Mouse (Mus musculus) lung, postnatal 10 days (tissue): ENCODE measurements around the gene Cabp7.

Source experiments
- DNase-seq: peaks from one replicate; pipeline ENCODE4 v3.0.0; 2021

Cabp7 gene

GRCm38 (mm10) chr11:4746733-4747132, at the start of gene Cabp7:
Gene Cabp7, minus strand, starts transcription at chr11:4746778.
- DNase-seq: no peak

DNA sequence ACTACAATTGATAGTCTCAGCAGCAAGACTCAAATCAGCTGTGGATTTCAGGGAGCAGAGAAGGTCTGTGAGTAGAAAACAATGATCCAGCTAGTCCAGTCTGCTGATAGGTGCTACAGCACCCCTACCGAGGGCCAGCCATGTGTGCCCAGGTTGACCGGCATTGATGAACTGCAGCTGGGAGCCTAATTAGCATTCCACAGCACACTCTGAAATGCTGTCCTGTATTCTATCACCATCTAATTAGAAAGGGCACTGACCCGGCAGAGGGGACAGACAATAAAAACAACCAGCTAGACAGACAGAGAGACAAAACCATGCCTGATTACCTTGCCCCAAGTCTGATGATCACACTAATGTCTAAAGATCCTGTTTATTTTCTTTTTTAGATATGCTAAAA, 46.4 kb upstream of the Cabp7 start:
- DNase-seq: no peak

GRCm38 (mm10) chr11:4791549-4791948, 45.0 kb upstream of the Cabp7 start:
- DNase-seq: no peak

DNA sequence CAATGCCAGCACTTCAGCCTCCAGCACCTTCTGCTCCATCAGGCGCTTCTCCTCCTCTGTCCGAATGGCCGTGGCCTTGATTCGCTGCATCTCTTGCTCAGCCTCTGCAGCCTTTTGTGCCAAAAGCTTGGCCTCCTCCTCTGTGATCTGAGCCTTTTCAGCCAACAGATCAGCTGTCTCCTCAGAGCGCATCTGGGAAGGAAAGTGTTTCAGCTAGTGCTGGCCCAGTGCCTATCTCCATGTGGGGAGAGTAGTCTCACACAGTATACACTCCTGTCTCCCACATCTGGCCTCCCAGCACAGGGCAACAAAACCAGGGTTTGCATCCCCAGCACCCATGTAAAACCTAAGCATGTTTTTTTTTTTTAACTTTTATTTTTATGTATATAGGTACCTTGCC, 43.1 kb upstream of the Cabp7 start:
- DNase-seq: no peak

DNA sequence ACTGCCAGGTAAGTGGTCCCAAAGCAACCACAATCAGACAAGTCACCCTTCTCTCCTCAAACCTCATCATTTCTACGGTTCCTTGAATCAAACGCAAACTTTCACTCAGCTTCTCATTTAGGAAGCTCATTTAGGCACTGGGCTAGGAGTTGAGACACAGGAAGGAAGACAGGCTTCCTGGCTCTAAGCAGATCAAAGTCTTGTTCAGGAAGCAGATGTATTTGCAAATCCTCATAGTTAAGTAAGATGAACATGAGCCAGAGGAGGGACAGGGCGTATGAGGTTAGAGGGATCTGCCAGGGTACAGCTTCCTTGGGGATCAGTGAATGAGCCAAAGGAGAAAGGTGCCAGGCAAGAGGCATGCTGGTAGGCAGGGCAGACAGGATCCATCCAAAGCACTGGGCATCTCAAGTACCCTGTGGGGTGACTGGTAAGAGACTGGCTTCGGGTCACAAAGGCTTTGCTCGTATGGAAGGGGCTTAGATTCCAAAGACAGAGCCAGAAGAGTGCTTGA, 38.1 kb upstream of the Cabp7 start:
- DNase-seq: peak; percentile 40

DNA sequence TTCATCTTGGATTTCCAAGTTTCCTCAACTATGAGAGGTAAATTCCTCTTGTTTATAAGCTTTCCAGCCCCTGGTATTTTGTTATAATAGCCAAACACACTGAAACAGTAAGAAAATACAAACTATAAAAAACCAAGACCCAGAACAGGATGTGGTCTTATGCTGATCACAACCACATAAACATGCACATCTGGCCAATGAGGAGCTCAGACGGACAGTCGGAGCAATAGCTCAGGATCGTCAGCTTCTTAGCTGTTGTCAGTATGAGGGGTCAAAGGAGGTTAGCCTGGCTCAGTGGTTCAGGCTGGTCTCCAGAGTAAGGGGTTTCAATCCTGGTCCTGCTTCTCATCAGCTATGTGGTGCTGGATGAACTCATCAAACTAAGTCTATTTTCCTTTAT, 36.5 kb upstream of the Cabp7 start:
- no peak for DNase-seq

DNA sequence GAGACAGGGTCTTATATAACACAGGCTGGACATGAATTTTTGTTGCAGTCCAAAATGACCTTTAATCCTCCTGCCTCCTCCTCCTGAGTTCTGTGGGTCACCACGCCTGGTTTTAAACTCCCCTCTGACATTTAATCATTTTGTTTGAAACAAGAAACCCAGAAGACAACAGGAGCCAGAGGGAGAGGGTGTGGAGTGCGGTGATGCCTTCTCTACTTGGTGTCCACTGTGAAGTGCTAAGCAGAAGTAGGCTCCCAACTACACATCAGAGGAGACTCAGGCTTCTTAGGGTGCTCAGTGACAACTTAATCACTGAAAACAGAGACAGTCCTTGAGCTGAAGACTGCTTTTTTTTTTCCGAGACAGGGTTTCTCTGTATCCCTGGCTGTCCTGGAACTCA, 34.3 kb upstream of the Cabp7 start:
- no peak for DNase-seq

DNA sequence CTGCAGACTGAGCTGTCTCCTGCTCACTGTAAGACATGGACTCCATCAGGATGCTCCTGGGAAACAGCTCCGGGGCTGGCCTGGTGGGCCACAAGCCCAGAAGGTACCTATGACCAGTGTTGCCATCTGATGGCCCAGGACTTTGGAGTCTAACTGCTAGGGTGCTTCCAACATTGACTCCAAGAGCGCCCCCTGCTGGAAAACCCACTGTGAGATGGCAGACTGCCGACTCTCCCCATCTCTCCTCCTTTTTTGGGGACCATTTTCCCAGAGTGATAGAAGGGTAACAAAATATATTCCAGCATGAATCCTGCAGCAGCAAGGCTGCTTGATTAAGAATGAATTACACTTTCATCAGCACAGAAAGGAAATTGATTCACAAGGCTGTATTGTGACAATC, 26.3 kb upstream of the Cabp7 start:
- DNase-seq: peak; percentile 70

DNA sequence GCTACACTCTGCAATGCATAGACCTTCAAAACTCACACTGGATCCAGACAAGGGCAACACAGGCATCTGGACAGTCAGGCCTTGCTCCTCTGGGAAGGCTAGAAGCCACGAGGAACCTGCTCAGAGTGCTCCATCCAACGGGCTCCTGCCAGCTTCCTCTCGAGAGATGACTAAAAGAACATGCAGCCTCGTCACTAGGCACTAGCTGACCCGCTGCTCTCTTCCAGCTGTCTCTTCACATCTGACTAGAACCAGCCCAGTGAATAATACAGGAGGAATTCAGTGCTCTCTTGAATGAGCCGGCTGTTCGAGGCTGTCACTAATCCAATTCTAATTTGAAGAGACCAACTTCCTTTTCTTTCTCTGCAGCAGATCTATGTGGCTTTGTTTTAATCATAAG, 25.2 kb upstream of the Cabp7 start:
- DNase-seq: no peak

DNA sequence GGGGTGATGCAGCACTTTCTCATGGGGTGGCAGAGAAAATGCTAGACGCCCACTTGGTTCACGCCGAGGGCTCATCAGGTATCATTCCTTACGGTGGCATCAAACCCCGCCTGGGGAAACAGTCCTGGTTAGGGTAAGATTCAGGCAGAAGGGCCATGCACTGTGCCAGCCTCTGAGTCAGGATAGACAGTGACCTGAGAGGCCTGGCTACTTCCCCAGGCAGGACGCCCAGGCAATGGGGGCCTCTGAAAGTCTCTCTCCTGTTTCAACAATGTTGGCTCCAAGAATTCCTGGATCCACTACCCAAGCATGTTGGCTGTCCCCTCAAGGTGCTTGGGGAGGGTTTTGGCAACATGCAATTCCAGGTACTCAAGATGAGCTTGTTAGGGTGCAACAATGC, 23.3 kb upstream of the Cabp7 start:
- DNase-seq: no peak

DNA sequence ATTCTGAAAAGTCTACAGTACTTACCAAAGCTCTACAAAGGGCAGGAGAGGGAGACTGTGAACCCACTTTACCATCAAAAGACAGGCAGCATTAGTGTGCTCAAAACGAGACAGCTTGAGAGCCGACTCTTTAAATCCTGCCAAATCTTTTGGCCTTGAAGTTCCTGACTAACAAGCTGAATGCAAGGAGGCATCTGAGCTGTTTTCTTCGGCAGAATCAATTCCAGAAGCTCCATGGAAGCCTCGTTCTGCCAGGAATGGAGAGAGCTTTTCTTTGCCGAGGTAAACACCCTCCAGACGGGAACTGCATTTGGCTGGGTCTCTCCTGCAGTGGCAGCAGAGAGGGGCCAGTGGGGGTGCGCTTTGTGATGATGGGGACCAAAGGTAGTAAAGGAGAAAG, 22.7 kb upstream of the Cabp7 start:
- DNase-seq: no peak

DNA sequence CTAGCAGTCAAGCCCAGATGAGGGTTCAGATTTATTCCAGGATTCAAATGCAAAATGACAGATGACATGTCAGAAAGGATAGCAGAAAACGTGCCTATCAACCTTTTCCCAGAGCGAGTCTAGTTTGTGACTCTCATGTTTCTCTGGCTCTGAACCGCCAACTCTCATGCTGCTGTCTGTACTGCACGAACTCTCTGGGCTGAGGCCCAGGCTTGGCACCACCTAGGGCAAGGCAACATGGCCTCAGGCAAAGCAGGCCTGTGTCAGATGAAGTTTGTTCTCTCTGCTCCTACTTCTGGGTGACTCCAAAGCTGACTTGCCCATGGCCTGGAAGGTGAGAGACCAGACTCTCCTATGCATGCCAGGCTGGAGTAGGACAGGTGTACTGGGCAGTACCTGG, 21.8 kb upstream of the Cabp7 start:
- DNase-seq: no peak

GRCm38 (mm10) chr11:4764476-4764875, 17.9 kb upstream of the Cabp7 start:
- no peak for DNase-seq

DNA sequence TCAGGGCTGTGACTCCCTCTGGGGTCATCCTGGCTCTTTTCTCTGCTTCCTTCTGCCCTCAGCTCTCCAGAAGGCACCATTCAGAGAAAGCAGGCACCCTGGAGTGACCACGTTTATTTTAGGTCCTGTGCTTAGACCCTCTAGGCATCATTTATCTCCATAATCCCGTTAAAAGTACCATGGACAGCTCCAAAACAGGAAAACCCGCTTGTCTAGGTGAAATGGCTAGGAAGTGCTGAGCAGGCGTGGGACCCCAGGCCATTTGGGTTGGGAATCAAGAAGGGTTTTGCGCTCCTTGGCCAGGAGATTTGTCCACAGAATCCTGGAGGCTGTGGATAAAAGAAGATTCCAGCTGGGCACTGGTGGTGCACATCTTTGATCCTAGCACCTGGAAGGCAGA, 17.1 kb upstream of the Cabp7 start:
- DNase-seq: no peak

DNA sequence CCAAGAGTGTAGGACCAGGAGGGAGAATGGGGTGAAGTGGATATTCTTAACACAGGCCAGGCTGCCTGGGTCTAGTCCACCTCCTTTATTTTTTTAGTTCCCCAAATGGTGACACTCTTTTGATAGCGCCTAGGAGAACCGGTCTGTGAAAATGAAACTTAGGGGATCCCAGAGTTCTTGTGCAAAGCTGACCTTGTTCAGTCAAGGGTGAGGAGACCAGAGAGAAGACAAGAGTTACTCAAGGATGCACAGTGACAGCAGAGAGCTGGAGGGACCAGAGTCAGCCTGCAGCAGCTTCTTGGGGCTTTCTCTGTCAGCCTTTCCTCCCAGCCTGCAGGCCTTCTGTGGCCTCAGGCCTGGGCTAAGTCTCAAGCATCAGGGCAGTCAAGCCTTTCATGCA, 15.9 kb upstream of the Cabp7 start:
- DNase-seq: no peak

DNA sequence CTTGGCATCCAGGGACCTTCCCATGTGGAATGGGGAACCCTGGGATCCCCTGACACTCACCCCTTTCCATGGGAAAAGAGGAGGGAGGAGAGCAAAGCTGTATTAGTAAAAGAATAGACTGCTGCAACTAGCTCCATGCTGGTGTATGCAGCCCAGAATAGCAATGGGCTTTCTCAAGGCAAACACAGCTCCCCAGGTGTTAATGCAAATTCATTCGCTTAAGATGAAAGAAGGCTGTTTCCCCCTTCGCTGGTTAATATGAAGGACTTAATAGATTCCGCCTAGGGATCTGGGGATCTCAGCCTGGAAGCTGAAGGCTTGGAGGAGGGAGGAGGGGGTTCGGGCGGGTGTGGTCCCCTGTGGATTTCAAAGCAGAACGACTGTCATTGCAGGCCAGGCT, 15.4 kb upstream of the Cabp7 start:
- no peak for DNase-seq

GRCm38 (mm10) chr11:4760438-4760837, 13.9 kb upstream of the Cabp7 start:
- peak; percentile 56 for DNase-seq

DNA sequence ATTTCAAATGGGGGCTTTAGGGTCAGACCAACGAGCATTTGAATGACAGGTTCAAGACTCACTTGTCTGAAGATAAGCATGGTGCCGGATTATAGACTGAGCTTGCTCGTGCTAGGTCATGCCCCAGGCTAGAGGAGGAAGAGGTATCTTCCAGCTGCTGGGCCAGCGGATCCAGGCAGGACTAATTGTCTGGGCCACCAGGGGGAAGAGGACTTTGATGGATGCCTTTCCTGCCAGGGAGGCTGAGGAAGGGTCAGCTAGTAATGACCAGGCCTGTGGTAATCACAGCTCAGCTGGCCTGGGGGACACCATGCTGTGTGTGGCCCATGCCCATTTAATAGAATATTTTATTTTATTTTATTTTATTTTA, 11.2 kb upstream of the Cabp7 start:
- no peak for DNase-seq

DNA sequence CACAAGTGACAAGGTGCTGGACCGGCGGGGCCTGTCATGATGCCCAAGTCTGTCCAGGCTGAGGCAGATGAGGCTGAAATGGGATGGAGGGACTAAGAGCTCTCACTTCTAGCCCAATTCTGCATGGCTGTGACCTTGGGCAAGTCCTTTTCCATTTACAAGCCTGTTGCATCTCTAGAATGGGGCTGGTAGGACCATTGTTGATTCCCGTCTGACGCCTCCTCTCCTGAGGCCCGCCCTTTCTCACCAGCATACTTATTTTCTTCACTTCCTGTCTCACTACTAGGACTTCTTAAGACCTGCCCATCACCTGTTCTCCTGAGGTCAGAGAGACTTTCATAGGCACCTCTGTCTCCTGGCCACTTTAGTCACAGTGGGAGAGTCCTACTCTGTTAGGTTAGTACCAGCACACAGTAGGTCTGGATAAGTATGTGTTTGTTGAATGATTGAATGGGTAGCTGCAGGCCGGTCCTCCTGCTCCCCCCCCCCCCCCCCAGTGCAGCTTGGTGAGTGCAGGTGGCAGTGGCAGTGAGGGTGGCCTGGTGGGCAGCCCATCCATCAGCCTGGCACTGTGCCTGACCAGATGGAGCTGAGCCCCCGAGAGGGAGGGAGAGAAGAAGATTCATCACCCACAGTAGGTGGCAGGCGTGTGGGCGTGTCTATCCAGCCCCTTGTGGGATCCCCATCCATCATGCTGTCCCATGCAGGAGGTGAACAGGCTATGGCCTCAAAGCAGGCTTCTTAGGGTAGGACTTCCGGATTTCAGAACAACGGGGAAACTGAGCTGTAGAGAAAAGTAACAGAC, 10.6 kb upstream of the Cabp7 start:
- no peak for DNase-seq

DNA sequence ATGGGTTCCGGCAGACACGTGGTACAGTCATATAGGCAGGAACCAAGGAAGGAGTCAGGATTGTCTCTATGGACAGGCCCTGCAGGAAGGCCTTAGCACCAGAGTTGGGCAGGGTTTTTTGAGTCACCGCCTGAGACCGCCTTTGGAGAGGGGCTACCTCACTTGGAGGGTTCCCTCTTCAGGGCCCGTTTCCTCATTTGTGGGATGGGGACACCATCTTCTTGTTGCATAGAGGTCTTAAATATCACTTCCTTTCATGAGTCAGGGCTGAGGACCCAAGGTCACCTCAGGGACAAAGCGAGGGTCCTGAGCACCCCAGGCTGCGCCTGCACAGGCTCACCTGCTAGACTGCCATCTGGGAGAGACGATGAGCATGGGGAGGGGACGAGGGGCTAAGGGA, 9.9 kb upstream of the Cabp7 start:
- no peak for DNase-seq

DNA sequence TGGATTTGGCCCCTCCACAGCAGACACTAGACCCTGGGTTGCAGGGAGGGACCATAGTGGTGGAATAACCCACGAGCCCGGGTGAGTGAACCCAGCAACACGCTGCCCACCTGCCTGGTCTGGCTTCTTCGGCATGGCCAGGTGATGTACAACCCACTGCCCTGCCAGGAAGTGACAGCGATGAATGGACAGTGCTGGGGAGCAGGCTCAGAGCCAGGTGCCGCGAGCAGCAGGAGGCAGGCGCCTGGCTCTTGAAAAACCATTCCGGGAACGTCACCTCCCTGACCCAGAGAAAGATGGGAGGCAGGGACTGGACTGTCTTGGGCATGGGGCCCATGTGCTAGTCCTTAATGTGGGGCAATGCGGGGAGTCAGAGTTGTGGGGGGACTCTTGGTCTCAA, 8.3 kb upstream of the Cabp7 start:
- no peak for DNase-seq

GRCm38 (mm10) chr11:4754036-4754435, 7.5 kb upstream of the Cabp7 start:
- no peak for DNase-seq

- no peak for DNase-seq
Observed at GRCm38 (mm10) chr11:4752836-4753235, 6.3 kb upstream of the Cabp7 start.

GRCm38 (mm10) chr11:4750263-4750662, 3.7 kb upstream of the Cabp7 start:
- DNase-seq: peak; percentile 84

- DNase-seq: no peak
Observed at GRCm38 (mm10) chr11:4747285-4747684, 707 bp upstream of the Cabp7 start.
